Mouse (Mus musculus) limb, embryonic 14.5 days (tissue): ENCODE data around the gene Ptpn5. TPM values are rescaled to one million over a fixed set of nuclear protein-coding genes. Genes with fewer than 3 reads are reported as not detected.

Source experiments
- ATAC-seq: fragments of 200-750 bp; cut with Nextera tagmentation; 2 replicates; pipeline ENCODE4 v1.8.0; 2017; ENCODE audit warnings: low read depth, moderate number of reproducible peaks, moderate TSS enrichment; ENCODE audit not compliant: low FRiP score
- DNase-seq: peaks from one replicate; pipeline ENCODE4 v3.0.0-alpha.2; 2015; ENCODE audit warnings: low spot score
- H3K27ac ChIP-seq: fragments of 300-500 bp; sonication (generic); replicated peaks from 2 replicates; pipeline ENCODE4 v1.5.1; 2014; ENCODE audit warnings: low read depth, mild to moderate bottlenecking, low read length, moderate library complexity, mixed read lengths
- H3K27me3 ChIP-seq: fragments of 300-500 bp; sonication (generic); 2 replicates; pipeline ENCODE4 v1.6.1; 2014; ENCODE audit warnings: low read length, mixed read lengths; ENCODE audit not compliant: control insufficient read depth, insufficient read depth
- H3K36me3 ChIP-seq: fragments of 300-500 bp; sonication (generic); 2 replicates; pipeline ENCODE4 v1.6.1; 2014; ENCODE audit warnings: mild to moderate bottlenecking, low read length, moderate library complexity, mixed read lengths; ENCODE audit not compliant: control insufficient read depth, insufficient read depth
- H3K4me1 ChIP-seq: fragments of 300-500 bp; sonication (generic); 2 replicates; pipeline ENCODE4 v1.6.1; 2014; ENCODE audit warnings: antibody characterized with exemption, low read length, mixed read lengths; ENCODE audit not compliant: control insufficient read depth, insufficient read depth
- H3K4me2 ChIP-seq: fragments of 300-500 bp; sonication (generic); replicated peaks from 2 replicates; pipeline ENCODE4 v1.6.1; 2014; ENCODE audit warnings: low read depth, mild to moderate bottlenecking, low read length, moderate library complexity; ENCODE audit not compliant: severe bottlenecking
- H3K4me3 ChIP-seq: fragments of 300-500 bp; sonication (generic); replicated peaks from 2 replicates; pipeline ENCODE4 v1.5.1; 2014; ENCODE audit warnings: low read length
- H3K9ac ChIP-seq: fragments of 300-500 bp; sonication (generic); 2 replicates; pipeline ENCODE4 v1.6.1; 2014; ENCODE audit warnings: mild to moderate bottlenecking, low read depth, low read length, moderate library complexity; ENCODE audit not compliant: severe bottlenecking
- H3K9me3 ChIP-seq: fragments of 300-500 bp; sonication (generic); 2 replicates; pipeline ENCODE4 v1.6.1; 2016; ENCODE audit warnings: low read length; ENCODE audit not compliant: control insufficient read depth
- POLR2A ChIP-seq: fragments of 200-500 bp; IDR thresholded peaks from 2 replicates; pipeline ENCODE4 v1.8.0; 2012; ENCODE audit warnings: inconsistent platforms, mild to moderate bottlenecking, moderate library complexity, borderline replicate concordance; ENCODE audit not compliant: insufficient read depth, insufficient read length; ENCODE audit errors: extremely low read depth
- WGBS: fragments of 180-500 bp; shearing (Covaris S2); extraction: QIAGEN DNeasy Blood & Tissue Kit; methylation state at CpG from one replicate; pipeline ENCODE4 v1.1.7; 2014; 5-methylcytosine and 5-hydroxymethylcytosine counted together
- polyA plus RNA-seq, 2 experiments: library from polyadenylated mRNA; depleted of rRNA in 1 of 2; stranded (reverse) in 1 of 2; unstranded in 1 of 2; fragments of >200 nt; fragmentation: Nextera tagmentation in 1 of 2; extraction: Ambion mirVana in 1 of 2; gene quantifications; 2 replicates each; pipeline versions ENCODE4 v1.2.1 to v1.2.3; 2012 to 2014

The Ptpn5 gene
- polyA plus RNA-seq, 2 experiments = 0.22 to 0.74 TPM

- Histone ChIP-seq H3K27ac (no peak overlapping the region), H3K4me2 (no peak overlapping the region), H3K4me3 (no peak overlapping the region), H3K36me3 (no peaks in the 10 kb centered on the region), H3K27me3 (no peaks in the 10 kb centered on the region), H3K4me1 (no peaks in the 10 kb centered on the region), H3K9ac (no peak overlapping the region), H3K9me3 (no peaks in the 10 kb centered on the region)
- DNase-seq = no peak
- ATAC-seq = no peak
- no peak for TF ChIP-seq POLR2A
- WGBS = 87% methylated on average over 5 of the region's 5 CpGs
Observed at GRCm38 (mm10) chr7:47112036-47112435, 21.4 kb downstream of the Ptpn5 start.

- H3K27me3 ChIP-seq = no peaks in the 10 kb centered on the region
- H3K9me3 ChIP-seq = no peaks in the 10 kb centered on the region
- no peak overlapping the region for H3K9ac ChIP-seq
- H3K4me3 ChIP-seq = no peak overlapping the region
- WGBS = 65% methylated on average over 3 of the region's 3 CpGs
- H3K4me1 ChIP-seq = no peaks in the 10 kb centered on the region
- H3K4me2 ChIP-seq = no peak overlapping the region
- DNase-seq (no peak), ATAC-seq (no peak)
- no peaks in the 10 kb centered on the region for H3K36me3 ChIP-seq
- TF ChIP-seq POLR2A = no peak
- no peak overlapping the region for H3K27ac ChIP-seq
Observed at GRCm38 (mm10) chr7:47111121-47111520, 22.4 kb downstream of the Ptpn5 start.

- H3K36me3 ChIP-seq = no peaks in the 10 kb centered on the region
- no peak overlapping the region for H3K4me2 ChIP-seq
- no peak overlapping the region for H3K4me3 ChIP-seq
- TF ChIP-seq POLR2A = no peak
- H3K9ac ChIP-seq = no peak overlapping the region
- H3K27me3 ChIP-seq = no peaks in the 10 kb centered on the region
- no peaks in the 10 kb centered on the region for H3K4me1 ChIP-seq
- WGBS = 75% methylated on average over 7 of the region's 7 CpGs
- H3K9me3 ChIP-seq = no peaks in the 10 kb centered on the region
- ATAC-seq (no peak), DNase-seq (no peak)
- H3K27ac ChIP-seq = no peak overlapping the region
Observed at GRCm38 (mm10) chr7:47110511-47110910, 23.0 kb downstream of the Ptpn5 start.

GRCm38 (mm10) chr7:47108779-47109189 lies 24.7 kb downstream of the Ptpn5 start:
- no peak overlapping the region for H3K4me2 ChIP-seq
- 83% methylated on average over 13 of the region's 13 CpGs for WGBS
- TF ChIP-seq POLR2A = no peak
- no peaks in the 10 kb centered on the region for H3K4me1 ChIP-seq
- no peak for DNase-seq
- H3K27ac ChIP-seq = no peak overlapping the region
- H3K9me3 ChIP-seq = no peaks in the 10 kb centered on the region
- no peaks in the 10 kb centered on the region for H3K36me3 ChIP-seq
- H3K4me3 ChIP-seq = no peak overlapping the region
- no peaks in the 10 kb centered on the region for H3K27me3 ChIP-seq
- H3K9ac ChIP-seq = no peak overlapping the region
- no peak for ATAC-seq

- no peaks in the 10 kb centered on the region for H3K36me3 ChIP-seq
- no peak overlapping the region for H3K4me2 ChIP-seq
- no peak overlapping the region for H3K4me3 ChIP-seq
- TF ChIP-seq POLR2A = no peak
- H3K4me1 ChIP-seq = no peaks in the 10 kb centered on the region
- no peak for DNase-seq
- H3K9ac ChIP-seq = no peak overlapping the region
- no peaks in the 10 kb centered on the region for H3K27me3 ChIP-seq
- H3K9me3 ChIP-seq = no peaks in the 10 kb centered on the region
- H3K27ac ChIP-seq = no peak overlapping the region
- no peak for ATAC-seq
Observed at GRCm38 (mm10) chr7:47106949-47107348, 26.5 kb downstream of the Ptpn5 start.
